Mouse (Mus musculus): ENCODE measurements around the gene Recql5.

Gene Recql5

DNA sequence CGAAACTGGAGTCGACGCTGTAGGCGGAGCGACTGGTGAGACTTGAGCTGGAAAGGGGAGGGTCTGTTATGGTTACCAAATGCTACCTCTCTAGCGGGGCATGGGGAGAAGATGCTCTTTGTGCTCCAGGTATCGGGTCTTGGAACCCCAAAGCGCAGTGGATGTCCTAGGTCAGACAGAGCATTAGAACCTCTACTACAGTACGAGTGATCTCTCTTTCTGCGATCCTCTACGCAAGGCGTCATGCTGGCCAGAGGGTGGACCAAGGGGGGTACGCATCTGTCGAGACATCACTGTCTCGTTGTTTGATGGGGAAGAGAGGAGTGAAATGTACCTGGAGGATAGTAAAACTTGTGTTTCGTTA is 452 bp upstream of the Recql5 start:
- no peak for DNase-seq

DNA sequence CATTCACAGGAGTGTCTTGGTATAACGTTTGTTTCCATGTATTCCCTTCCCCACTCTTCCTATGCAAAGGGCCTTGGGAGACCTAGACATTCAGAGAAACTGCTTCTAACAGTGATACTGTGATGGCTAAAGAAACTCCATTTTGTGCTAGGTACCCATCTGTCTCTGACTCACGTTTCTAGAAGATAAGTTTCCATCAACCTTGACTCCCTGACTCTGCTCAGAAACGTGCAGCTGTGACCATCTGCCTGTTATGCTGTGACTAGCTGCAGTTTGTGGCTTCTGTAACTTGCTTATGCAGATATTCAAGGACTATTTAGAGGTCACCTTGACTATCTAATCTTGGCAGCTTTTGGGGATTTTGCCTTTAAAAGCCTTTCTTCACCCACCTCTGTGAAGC is 2.0 kb downstream of the Recql5 start:
- no peak for DNase-seq

DNA sequence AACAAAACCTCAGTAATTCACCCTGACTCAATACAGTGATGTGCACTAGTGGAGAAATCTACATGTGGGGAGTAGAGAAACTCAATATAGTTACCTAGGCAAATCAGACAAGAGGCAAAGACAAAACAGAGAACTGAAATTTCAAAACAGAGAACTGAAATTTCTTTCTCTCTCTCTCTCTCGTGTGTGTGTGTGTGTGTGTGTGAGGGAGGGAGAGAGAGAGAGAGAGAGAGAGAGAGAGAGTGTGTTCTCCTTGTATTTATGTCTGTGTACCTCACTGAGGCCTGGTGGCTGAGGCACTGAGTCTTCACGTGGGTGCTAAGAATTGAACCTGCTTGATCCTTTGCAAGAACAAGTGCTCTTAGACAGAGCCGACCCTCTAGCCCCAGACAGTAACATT is 3.5 kb downstream of the Recql5 start:
- DNase-seq, result no peak

DNA sequence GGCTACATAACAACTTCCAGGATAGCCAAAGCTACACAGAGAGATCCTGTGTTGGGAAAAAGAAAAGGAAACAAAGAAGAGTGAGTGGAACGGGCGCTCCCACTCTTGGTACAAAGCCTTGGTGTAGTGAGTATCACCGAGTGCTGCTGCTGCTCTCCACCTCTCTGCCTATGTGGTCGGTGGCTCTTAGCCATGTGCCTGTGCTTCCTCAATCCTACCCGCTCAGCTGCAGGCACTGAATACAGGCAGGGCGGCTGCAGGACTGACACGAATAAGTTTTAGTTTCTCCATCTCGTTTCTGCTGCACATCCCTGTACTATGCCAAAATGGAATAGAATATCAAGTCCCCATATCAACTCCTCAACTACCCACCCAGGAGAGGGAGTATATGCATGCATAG is 4.2 kb downstream of the Recql5 start:
- DNase-seq, result no peak

DNA sequence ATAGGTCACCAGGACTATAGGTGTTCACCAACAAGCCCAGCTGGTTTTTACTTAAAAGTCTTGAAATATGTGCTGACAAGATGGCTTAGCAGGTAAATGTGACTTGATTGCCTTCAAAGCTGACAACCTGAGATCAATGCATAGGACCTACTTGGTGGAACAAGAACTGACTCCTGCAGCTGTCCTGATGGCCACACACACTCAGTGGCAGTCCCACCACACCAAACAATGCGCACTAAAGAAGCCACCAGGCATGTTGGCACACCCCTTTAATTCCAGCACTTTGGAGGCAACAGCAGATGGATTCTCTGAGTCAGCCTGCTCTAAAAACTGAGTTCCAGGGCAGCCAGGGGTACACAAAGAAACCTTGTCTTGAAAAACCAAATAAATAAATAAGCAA is 11.3 kb downstream of the Recql5 start:
- DNase-seq, result no peak

DNA sequence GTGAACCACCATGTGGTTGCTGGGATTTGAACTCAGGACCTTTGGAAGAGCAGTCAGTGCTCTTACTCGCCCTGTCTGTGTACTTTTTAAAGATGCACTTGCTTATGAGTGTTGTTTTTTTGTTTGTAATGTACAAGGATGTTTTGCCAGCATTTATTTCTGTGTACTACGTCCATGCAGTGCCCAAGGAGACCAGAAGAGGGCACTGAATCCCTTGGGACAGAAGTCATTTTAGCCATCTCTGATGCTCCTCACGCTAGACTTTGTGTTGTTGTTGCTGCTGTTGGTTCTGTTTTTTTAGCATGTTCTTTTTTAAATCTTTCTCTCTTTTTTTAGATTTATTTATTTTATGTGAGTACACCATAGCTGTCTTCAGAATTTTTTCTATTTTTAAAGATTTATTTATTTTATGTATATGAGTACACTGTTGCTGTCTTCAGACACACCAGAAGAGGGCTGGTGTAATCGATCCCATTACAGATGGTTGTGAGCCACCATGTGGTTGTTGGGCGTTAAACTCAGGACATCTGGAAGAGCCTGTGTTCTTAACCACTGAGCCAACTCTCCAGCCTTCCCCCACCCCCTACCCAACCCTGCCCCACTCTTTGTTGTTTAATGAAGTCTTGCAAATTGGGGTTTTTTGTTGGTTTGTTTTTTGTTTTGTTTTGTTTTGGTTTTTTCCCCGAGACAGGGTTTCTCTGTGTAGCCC is 13.0 kb downstream of the Recql5 start:
- peak in 1 of 2 experiments; percentile 84 for DNase-seq

DNA sequence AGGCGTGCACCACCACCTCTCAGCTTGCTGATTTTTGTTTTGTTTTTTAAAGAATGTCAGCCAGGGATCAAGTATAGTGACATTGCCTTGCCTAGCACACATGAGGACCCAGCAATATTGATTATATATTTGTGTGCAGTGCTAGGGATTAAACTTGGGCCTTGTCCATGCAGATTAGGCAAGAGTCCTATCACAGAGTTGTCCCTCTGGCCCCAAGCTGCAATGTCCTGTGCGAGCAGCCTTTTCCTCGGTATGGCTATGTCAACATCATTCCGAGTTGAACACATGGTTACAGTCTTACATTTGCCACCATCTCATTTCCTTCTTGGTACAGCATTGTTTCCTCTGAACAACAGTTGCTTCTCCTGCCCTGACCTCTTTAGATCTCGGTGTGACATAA is 14.2 kb downstream of the Recql5 start:
- DNase-seq, result no peak

DNA sequence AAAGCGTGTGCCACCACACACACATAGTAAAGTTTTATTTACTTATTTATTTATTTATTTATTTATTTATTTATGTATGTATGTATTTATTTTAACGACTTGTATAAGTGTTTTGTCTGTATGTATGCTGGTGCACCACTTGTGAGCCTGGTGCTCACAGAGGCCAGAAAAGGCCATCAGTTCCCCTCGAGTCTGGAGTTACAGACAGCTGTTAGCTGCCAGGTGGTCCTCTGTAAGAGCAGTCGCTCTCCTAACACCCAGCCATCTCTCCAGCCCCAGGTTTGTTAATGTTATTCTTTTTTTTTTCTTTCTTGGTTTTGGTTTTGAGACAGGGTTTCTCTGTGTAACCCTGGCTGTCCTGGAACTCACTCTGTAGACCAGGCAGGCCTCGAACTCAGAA is 14.6 kb downstream of the Recql5 start:
- DNase-seq, result no peak

DNA sequence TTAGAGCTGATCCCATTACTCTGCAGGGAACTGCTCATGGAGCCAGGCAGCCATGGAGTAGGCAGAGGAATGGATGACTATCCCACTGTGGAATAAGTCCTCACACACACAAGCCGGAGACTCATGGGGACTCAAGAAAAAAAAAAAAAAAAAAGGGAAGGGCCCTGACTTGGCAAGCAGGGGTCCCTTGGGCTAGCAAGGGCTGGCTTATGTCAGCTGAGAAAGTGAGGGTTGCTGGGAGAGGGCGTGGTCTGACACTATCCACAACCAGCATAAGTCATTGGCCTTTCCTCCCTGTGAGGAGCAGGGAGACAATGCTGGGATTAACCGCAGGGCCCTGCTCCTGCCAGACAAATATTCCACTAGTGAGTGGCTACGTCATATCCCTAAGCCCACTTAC is 16.7 kb downstream of the Recql5 start:
- no peak for DNase-seq

DNA sequence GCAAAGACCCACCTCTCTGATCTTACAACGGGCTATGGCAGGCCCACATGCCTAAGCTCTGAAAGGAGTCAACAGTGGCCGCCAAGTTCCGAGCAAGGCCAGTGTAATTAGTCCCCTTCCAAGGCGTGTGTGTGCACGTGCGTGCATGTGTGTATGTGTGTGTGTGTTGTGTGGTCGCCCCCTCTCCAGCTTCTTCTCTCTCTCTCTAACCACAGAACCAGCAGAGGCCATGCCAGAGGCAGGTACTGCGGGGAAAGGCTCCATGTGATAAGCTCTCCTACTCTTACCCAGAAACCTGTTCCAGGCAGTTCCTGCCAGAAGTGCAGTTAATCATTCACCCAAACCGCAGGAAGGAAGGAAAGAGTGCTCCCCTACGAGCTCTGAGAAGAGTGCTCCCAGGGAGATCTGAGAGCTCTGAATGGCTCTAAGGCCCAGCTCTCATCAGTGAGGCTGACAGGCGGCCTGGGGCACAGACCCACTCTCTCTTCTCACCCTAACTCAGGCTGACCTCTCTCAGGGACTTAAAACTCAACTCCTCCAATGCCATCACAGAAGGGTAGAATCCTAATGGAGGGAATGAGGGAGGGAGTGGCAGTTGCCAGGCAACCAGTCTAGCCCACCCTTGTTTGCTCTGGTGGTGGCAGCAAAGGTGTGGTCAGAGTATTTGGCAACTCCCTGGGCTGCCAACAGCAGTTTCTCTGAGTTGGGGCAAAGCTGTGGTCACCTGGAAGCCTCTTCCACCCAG is 21.5 kb downstream of the Recql5 start, which contains the start of gene Smim6:
Smim6 (plus strand) TSS at position 386 of the 745 bp plus-strand sequence.
- peak; percentile 67 to 87 for DNase-seq

DNA sequence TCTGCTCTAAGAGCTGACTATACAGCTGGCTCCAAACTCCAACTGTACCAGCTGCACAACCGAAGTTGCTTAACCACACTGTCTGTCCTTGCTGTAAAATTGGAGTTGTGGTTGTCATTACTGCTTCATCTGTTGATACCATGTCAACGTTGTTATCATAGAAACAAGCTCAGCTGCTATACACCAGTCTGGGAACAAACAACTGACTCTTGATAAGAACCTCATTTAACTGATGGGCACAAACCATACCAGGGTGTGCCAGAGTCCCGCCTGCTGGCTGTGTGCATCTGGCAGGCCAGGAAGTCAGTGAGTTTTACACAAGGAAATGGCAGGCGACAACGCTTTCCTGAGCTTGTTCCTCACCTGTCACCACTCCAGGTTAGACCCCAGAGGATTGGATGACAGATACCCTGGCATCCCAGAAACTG is 22.1 kb downstream of the Recql5 start:
- DNase-seq, result peak in 1 of 2 experiments; percentile 50

DNA sequence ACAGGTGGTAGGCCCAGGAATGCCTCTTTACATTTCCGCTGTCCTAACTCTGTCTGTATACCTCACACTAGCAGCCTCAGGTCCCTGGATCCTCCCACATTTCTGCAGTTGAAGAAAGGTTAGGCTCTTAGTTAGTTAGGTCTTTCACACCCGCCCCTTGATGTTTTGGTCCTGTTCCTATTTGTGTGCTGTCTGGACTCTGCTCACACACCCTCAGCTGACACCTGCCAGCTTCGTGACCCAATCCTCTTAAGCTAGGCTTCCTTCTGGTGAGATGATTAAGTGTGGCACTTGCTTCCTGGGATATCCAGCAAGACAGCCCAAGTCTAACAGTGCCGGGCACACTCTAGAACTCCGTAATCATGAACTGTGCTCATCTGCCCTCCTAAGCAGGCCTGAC is 26.8 kb downstream of the Recql5 start:
- DNase-seq, result peak in 1 of 2 experiments; percentile 32

DNA sequence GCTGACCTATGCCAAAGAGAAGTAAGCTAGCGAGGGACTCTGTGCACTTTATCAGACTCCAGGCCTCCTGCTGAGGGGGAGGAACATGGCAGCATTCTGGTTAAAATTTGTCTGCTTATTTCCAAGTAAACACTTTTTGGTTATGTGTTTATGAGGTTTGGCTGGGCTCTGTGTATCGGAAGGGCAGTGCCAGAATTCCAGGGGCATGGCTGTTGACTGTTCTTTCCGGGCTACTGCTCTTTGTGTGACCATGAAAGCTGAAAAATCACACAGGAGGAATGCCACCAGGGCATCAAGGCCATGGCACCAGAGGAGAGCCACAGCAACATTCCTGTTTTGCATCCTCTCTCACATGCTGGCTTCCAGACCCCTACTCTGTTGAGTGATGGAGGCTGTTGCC is 27.2 kb downstream of the Recql5 start:
- peak; percentile 30 to 74 for DNase-seq

DNA sequence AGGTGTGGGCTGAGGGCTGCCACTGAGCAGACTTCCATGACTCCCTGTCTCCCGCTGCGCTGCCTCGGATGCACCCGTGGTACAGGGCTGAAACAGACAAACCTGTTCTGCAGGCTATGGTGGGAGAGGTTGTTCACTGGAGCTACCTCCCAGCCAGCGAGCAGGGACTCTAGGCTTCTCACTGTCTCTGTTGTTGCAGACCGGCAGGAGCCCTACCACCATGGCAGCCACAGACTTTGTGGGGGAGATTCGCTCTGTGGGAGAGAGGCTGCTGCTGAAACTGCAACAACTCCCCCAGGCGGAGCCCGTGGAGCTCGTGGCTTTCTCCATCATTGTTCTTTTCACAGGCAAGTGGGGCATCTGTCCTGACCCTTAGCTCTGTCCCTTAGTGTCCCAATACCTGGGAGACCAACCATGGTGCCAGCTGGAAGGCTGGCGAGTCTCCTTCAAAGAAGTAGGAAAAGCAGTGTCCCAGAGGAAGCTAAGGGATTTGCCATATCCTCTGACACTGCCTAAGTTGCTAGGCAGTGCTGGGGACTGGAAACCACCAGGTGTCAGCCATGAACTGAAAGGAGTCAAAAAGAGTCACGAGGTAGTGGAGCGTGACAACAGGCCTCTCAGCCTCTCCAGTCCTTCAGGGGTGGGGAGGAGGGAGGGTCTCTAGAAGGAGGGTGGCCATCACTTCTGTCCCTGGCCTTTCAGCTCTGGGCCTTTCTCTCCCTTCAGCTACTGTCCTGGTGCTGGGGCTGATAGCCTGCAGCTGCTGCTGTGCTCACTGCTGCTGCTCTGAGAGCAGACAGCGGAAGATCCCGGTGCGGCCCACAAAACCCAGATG is 28.1 kb downstream of the Recql5 start:
- DNase-seq, result no peak

DNA sequence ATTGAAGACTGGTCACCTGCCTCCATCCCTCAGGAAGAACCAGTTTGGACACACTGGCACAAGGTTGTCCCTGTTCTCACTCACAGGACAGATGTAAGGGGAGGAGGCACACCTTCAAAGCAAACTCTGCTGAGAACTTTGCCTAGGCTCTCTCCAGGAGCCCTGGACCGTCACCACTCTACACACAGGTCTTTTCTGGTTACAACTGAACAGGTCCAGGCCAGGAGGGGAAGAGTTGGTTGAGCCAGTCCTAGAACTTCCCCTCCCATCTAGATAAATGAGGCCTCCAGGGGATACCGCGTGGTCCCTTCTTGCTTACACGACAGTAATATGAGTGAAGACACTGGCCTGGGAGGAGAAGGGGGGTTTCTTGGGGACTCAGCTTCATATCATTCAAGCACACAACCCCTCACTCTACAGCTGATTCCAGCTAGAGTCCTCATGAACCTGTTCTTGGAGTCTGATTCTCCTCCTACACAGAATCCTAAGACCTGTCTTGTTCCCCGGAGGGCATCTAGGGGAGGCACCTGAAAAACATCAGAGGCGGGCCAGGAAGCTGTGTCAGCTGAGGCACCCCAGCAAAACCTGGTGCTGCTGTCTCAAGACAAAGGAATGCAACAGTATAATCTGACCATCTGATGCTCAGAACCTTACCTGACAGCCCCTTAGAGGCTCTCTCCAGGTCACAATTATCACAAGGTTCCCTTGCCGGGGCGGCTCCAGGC is 28.9 kb downstream of the Recql5 start:
- peak in 1 of 2 experiments; percentile 72 for DNase-seq

DNA sequence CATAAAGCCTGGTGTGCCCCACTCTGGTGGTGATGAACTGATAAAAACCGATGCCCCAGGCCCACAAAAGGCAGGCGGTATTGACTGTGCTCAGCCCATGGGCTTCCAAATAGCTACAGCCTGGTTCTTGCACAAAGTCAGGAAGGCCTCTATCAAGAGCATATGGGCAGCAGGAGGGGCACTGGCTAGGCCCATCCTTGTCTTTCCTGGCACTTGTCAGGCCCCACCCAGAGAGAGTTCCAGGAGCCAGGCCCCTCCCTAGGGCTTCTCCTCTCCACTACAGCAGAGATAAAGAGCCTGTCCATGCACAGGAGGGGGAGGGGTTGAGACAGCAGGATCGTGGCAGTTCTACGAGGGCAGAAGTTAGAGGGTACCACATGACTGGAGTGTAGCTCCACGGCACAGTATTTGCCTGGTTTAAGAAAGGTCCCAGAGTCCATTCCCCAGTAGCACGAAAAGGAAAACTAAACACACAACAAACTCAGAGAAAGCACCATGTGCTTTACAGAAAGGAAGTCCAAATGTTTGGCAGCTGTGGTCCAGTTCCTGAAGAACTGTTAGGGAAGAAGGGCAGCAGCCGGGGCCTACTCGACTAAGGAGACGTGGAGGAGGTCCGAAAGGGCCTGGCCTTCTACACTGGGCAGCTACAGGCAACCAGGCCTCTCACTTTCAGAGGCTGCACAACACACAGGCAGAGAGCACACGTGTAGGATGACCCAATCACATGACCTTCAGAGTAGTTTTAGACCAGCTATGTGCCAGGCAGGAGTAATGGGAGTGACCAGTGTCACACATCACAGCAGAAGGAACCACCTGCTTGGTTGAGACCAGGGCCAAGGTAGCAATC is 29.7 kb downstream of the Recql5 start:
- DNase-seq, result no peak

DNA sequence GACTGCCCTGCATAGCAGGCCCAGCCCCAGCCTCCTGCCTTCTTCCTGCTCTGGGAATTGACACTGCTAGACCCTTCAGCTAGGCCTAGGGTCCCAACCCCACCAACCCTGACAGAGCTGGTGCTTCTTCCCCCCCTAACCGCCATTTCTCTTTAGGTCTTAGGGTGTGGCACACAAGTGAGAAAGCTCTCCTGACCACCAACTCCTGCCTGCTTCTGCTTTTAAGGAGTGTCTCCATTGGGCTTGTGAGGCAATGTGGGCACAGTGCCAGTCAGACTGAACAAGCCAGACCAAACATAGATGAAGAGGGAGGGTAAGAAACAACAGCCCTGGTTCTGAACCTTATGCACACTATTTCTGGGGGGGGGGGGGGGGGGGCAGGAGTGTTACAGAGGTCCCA is 30.4 kb downstream of the Recql5 start:
- peak; percentile 60 to 65 for DNase-seq

DNA sequence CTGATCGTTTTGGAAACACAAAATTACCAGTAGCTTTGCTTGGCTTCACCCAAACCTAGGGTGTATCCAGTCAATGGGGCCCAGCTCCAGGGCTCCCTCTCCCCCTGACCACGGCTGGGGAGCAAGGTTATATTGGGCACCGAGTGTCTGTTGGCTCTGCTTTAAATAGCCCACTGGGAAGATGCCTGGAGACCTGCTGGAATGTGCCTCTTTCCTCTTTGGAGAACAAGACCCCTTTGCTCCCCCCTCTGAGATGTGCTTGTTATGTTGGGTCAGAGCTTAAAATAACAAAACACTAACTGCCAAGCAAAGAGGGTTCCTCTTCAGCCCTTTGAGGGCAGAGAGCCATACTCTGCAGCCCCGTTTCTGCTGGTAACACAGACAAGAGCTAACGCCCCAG is 31.1 kb downstream of the Recql5 start:
- DNase-seq, result no peak

DNA sequence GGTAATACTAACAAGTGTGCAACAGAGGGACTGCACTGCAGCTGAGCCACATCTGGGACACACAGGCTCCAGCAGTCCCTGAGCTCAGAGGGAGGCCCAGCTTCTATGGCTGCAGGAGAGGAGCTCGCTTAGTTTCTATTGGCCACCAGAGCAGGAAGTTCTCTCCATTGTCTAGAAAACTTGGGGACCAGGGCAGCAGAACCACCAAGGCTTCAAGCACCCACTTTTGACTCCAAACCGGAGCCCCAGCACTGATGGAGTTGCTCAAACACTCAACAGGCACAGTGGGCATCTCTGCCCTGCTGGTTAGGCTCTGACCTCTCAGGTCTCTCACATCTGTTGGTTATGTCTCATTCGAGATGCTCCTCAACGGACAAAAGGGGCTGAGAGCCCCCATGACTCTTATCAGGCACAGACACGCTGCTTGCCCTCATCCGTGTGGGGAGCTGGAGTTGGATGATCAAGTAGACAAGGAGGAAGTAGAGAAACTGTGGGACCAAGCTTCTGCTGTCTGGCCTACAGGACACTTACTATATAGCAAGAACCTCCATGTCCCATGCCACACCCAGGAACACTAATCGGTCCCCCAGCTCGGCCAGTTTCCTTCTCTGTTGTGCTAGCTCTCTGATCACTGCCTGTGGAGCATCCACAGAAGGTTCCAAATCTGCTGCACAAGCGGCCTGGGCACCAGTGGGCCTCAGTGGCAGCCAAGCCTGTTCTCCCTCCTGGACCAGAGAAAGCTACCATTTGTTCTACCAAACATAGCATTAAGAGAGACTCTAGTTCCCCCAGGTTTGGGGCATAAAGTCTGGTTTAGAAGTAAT is 31.7 kb downstream of the Recql5 start:
- no peak for DNase-seq

DNA sequence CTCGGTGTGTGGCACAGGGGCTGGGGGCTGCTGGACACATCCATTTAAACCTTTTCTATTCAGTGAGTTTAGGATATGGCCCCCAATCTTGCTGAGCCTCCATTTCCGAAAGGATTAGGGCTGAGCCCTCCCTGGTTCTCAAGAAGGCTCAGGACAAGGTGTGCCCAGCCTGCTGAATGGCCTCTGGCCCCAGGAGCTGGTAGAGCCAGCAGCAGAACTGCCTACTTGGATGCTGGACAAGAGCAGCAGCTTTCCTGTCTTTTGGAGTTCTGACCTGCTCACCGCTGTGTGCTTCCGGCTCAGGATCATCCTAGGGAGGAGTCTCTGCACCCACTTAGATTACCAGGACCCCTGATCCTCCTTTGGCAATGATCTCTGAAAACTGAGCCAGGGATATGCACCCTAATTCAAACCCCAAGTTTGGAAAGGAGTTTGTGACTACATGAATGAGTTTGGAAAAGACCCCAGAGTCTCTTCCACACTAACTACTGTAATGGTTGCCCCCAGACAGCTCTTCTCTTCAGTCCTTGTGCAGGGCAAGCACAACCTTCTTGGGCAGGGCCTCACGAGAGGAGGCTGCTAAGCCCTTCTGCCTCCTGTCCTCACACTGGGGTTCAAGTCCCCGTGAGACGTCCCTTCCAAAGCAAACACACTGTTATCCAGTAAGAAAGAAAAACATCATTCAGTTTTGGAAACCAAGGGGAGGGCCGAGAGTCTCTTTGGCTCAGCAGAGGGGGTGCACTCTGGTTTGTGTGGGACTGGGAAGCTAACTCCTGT is 32.5 kb downstream of the Recql5 start:
- peak in 1 of 2 experiments; percentile 69 for DNase-seq
